Mouse (Mus musculus) right cerebral cortex, adult 2 months (tissue): ENCODE measurements around the gene Sypl2.

Experiments
- DNase-seq, 2 experiments: peaks; one replicate each; pipeline ENCODE4 v3.0.0; 2021 to 2022; ENCODE audit warnings: low spot score in 2 of 2

The Sypl2 gene

GRCm38 (mm10) chr3:108178756-108179715 lies 47.4 kb downstream of the Sypl2 start:
- no peak for DNase-seq

- DNase-seq: peak; percentile 76 to 77
Observed at GRCm38 (mm10) chr3:108174672-108175531, 51.5 kb downstream of the Sypl2 start.

DNA sequence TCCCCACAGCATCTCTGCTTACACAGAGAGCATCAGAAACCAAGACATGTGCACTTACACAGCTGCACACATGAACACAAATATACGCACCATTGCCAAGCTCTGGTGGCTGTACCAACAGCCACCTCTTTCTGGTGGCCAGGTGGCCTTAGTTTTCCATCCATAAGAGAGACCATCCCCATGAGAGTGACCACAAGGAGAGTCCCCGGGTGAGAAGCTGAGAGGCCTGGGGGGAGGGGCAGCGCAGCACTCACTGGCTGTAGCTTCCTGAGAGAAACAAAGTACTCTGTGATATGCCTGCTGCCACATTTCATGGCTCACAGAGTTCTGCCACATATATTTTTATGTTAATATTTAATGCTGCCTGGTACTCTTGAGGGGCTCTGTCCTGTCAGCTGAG lies 57.2 kb downstream of the Sypl2 start:
- DNase-seq: no peak

GRCm38 (mm10) chr3:108167499-108167898 lies 58.9 kb downstream of the Sypl2 start:
- DNase-seq: no peak

DNA sequence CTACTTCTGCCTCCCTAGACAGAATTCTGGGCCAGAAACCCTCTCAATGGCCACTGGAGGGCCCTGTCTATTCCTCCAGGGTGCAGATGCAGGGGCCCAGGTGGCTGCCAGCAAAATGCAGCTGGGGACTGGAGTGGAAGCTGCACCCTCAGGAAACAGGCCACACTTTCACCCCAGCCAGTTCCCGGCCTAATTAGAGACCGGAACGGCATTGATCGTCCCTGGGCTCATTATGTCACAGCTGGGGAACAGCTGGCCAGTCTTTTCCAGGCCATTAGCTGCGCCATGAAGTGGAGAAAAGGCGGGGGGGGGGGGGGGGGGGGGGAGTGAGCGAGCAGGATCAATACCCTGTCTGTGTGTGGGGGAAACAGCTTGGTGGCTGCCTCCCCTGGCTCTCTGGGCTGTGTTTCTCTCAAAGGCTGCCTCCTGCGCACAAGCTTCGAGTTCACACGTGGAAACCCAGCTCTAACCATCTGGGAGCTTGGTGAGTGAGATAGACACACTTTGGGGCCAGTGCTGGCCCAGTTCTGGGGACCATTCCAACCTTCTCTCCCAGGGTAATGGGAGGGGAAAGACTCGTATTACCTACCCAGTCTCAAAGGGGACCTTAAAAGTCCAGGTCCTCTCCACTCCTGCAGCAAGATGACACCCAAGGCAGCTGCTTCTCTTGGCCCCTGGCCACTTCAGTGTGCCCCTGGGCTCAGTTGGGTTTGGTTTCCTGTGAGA lies 59.8 kb downstream of the Sypl2 start:
- peak in 1 of 2 experiments; percentile 47 for DNase-seq

GRCm38 (mm10) chr3:108165532-108166315 lies 60.7 kb downstream of the Sypl2 start:
- DNase-seq: no peak

- peak; percentile 88 to 93 for DNase-seq
Observed at GRCm38 (mm10) chr3:108164807-108165206, 61.6 kb downstream of the Sypl2 start.

DNA sequence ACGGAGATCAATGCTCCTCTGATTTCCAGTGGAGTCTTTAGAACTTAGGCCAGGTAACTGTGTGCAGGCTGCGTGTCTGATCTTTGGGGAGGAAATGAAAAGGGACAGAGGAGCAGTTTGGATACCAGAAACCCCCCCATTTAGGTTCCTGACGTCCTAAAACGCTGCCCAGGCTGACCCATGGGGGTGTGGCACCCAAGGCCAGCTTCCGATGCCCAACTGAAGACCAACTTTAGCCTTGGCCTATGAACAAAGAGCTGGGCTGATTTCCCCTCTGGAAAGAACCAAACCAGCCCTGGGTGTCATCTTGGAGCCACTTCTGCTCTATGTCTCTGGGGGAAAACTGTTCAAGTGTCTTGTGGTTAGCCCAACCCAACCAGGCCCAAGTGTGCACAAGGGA lies 62.4 kb downstream of the Sypl2 start:
- no peak for DNase-seq
